Mouse (Mus musculus) CD4-positive helper T cell, adult 2 months (primary cell): ENCODE measurements around the gene Gtf3c1.

Source experiments
- DNase-seq: peaks from one replicate; pipeline ENCODE4 v3.0.0-alpha.2; 2012; ENCODE audit warnings: low read depth, missing footprints, low spot score

The Gtf3c1 gene

DNA sequence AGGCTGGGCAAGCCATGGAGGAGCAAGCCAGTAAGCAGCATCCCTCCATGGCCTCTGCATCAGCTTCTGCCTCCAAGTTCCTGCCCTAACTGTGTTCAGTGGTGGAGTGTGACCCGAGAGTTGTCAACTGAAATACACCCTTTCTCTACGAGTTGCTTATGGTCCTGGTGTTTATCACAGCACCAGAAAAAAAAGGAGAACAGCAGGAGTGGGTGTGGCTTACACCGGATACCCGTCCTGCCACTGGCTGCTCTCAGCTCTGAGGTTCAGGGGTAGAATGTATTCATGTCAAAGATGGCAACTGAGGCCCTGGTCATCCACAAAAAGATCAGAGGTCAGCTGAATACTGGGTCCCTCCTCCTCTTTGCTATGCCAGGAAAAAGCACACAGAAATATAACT is 87.5 kb downstream of the Gtf3c1 start:
- DNase-seq, result no peak

GRCm38 (mm10) chr7:125618016-125618415 is 89.6 kb downstream of the Gtf3c1 start:
- no peak for DNase-seq

- no peak for DNase-seq
These were observed 92.1 kb downstream of the Gtf3c1 start for GRCm38 (mm10) chr7:125615453-125615852.

GRCm38 (mm10) chr7:125613579-125613978 is 94.0 kb downstream of the Gtf3c1 start:
- DNase-seq, result no peak

DNA sequence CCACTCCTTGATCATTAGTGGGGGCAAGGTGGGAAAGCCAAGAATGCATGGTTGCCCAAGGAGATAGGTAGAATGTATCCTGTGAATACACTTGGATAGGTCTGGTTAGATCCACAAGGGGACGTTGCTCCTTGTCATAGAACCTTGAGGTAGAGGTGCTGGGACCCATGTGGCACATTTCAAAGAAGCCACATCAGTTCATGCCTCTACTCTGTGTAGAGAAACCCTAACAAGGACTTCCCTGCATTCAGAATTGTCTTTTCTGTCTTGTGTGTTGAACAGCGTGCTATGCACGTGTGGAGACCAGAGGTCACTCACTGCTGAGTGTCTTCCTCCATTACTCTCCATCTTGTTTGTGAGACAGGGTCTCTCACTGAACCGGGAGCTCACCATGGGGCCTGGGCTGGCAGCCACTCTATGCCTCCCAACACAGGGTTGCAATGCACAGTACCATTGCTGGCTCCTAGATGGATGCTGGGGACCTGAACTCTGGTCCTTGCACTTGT is 99.3 kb downstream of the Gtf3c1 start:
- DNase-seq, result peak; percentile 45

DNA sequence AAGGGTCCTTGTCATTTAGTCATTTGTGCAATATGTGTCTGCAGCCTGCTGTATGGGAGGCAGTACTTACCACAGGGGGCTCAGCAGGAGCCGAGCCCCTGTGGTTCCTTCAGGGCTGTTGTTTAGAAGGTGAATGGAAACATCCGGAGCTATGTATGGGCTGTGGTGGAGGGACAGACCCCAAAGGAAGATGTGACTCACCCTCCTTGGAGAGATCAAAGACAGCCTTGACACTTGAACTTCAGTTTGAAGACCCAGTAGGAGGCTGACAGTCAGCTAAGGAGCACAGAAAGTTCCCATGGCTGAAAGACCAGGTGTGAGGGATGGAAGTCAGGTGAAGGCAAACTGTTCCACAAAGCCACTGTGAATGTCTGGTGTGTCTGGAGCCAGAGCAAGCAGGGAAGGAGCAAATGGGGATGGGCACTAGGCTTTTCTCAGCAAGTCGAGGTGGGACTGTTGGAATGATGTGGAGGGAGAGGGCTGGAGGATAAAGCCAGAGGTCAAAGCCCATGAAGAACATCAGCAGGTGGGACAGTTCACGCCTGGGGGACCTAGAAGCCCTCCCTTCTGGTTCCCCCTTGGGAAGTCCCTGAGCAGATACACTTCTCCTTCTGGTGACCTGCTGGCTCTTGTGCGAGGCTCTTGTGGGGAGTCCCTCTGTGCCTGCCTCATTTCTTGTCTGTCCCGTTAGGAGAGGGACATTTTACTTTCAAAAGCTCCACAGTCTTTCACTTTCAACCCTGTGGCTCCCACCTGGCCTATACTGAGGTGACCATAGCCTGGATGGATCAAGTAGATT is 100.0 kb downstream of the Gtf3c1 start:
- DNase-seq, result peak; percentile 85

DNA sequence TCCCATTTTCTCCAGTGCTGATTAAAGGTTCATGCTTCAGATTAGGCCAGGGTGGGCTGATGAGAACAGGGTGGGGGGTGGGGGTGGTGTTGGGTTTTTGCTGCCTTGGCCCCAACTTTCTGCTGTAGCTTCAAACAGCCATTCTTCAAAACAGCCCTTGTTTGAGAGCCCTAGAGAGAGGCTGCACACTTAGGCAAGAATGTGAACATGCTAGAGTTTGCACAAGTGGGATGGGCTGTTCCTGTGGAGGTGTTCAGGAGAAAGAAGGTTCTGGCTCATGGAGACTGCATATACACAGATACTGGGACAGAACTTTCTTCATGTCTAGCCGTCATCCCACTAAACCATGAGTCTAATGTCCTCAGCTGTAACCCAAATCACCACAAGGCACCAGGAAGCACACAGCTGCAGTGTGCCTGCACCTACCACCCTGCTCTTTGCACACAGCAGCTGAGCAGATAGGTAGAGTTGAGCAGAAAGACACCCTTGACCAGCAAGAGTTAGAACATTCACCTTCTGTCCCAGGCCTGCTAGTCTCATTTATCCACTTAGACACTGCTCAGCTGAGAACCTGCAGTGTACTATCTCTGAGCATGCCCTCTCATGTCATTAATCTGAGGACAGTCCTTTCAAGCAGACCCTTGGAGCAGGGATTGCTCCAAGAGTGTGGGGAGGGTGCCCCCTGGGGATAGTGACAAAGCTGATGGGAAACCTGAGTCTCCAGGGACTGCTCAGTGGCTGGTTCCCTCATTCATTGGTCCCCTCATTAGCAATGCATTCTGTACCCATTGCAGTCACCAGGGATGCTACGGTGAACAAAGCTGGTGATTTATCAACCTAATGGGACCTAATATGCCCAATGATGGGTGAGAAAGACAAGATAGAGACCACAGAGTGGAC is 101.1 kb downstream of the Gtf3c1 start:
- DNase-seq, result no peak

GRCm38 (mm10) chr7:125605725-125606139 is 101.8 kb downstream of the Gtf3c1 start:
- DNase-seq, result peak; percentile 81

DNA sequence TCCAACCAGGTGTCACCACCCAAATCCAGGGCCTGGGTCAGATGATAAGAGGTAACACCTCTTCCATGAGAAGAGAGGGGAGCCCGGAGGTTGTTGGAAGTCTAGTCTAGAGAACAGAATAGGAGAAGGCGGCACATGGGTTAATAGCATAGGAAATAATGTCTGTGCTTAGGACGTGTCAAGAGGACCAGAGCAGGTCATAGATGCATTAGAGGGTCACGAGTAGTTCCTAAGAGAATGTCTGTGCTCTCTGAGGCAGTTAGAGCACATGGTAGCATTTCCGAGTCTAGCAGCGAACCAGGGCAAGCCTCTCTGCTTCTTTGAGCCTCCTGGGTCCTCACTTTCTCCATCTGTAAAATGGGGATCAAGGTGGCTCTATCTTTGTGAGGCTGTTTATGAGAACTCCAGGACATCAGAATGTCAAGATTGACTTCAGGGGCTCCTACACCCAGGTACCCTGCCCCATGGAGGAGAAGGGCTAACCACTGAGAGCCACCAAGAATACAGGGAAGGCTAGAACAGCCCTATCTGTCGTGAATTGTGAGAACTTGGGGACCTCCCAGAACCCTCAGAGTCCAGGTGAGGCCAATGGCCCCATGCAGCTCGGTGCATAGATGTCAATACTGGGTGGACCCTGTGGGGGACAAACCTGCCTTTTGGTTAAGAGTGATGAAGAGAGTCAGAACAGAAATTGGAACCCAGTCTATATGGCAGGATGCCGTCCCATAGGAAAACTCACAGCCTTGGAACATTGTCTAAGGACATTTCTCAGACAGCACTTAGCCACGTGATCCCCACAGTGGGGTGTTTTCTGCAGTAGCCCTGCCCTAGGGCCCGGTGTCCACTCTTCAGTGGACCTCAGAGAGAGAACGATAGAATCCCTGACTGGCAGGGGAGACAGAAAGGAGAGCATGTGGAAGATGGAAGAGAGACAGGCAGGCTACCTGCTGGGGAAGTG is 102.9 kb downstream of the Gtf3c1 start:
- DNase-seq, result no peak

- DNase-seq, result peak; percentile 79
These were observed 104.4 kb downstream of the Gtf3c1 start, which contains the start of gene Il21r for GRCm38 (mm10) chr7:125603185-125603631. Gene Il21r (plus strand): TSS chr7:125603429.

GRCm38 (mm10) chr7:125601821-125602448 is 105.6 kb downstream of the Gtf3c1 start:
- DNase-seq, result no peak

- no peak for DNase-seq
These were observed 106.3 kb downstream of the Gtf3c1 start for GRCm38 (mm10) chr7:125601280-125601670.

GRCm38 (mm10) chr7:125600612-125601279 is 106.8 kb downstream of the Gtf3c1 start:
- DNase-seq, result peak; percentile 52

- no peak for DNase-seq
These were observed 107.4 kb downstream of the Gtf3c1 start for GRCm38 (mm10) chr7:125600136-125600535.

- DNase-seq, result no peak
These were observed 108.1 kb downstream of the Gtf3c1 start for GRCm38 (mm10) chr7:125599373-125599973.

DNA sequence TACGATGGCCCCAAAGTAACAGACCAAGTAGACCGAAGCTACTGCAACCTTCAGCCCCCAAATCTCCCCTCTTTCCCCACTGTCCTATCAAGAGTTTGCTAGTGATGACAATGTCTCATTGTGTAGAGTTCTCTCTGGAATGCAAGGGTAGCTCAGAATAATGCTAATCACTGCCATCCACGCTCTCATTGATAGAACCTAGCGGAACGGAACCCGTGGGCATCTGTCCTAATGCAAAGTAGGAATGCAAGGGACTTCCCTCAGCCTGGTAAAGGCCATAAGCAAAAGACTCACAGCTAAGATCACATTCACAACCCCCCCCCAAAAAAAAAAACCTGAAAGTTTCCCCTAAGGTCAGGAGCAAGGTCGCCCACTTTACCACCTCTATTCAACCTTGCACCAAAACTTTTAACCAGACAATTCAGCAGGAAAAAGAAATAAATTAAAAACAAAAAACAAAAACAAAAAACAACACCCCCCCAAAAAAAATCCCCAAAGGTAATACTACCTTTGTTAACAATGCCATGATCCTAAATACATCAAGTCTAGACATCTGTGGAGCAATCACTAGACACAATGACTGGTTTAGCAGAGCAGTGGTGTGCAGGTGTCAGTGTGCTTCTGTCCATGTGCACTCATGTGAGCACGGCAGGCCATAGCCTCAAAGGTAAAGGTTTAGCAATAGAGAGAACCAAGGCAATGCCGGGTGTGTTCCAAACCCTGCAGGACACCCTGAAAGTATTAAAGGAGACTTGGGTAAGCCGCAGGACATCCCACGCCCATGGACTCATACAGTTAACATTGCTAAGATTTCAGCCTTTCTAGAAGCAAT is 109.8 kb downstream of the Gtf3c1 start:
- DNase-seq, result no peak

DNA sequence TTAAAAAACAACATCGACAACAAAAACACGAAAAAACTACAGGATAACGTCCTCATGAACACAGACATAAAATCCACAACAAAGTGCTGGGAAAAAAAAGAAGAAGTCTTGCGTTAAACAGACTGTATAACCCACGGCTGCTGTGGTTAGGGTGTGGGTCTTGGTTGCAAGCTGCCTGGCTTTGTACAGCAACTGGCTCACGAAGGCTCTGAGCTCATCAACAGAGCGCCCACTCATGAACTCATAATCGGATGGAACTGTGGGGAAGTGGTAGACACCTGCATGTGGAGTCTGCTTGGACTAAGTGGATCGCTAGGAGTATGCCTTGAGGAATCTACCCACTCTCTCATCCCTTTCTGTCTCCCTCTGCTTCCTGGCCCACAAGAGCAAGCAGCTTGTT is 110.5 kb downstream of the Gtf3c1 start:
- DNase-seq, result peak; percentile 70

GRCm38 (mm10) chr7:125596406-125596805 is 111.2 kb downstream of the Gtf3c1 start:
- DNase-seq, result no peak

DNA sequence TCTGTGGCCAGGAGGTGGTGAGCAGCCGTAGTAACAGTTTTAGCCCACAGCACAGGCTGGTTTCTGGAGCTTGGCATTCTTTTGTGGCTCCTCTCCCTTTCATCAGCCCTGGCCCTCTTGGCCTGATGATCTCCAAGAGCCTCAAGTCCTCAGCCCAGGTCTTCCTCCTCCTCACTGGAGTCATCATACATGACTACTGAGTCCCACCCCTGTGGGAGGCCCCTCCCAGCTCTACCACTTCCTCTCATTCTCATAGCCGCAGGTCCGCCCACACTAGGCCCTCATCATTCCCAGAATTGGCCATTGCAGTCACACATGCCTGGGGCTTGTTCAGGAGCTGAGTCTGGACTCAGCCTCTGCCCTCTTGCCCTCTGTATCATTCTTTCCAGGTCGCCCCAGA is 113.7 kb downstream of the Gtf3c1 start:
- DNase-seq, result peak; percentile 78
